Mouse (Mus musculus) cerebellum, postnatal 10 days (tissue): ENCODE measurements around the gene Hivep3.

Experiments
- DNase-seq, 2 experiments: peaks; one replicate each; pipeline ENCODE4 v3.0.0; 2021; ENCODE audit warnings: mixed read lengths in 2 of 2

Hivep3 gene

DNA sequence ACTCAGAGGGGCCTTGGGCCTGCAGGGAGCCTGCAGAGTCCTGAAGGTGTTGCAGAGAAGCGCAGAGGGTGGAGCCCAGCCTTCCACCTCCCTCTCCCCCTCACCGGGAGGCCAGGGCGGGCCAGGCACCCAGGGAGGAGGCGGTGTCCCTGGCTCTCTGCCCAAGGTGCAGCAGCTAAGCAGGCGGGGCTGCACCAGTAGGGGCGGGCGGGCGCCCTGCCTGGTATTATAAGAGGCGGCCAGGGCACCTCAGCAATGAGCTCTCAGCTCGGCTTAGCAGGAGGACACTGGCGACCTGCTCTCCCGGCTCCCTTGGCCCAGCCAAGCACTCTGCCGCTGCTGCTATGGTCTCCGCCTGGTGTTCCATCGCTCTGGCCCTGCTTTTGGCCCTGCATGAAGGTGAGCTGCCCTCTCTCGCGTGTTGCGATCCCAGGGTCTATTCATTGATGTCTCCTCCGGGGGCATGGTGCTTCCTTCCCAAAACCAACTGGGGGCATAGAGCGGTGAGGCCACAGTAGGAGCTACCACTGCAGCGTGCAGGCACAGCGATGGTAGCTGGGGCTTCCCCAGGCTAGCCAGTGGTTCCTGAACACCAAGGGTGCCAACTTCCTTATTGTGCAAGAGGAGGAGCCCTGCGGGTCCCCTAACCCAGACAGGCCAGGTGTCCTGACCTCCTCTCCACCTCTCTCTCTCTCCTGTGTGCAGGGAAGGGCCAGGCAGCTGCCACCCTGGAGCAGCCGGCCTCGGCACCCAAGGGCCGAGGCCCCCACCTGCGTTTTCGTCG lies 427.8 kb downstream of the Hivep3 start, which contains the start of gene Edn2:
Gene Edn2, plus strand, starts transcription at position 41 of the 784 bp plus-strand sequence.
- DNase-seq: peak in 1 of 2 experiments; percentile 56

DNA sequence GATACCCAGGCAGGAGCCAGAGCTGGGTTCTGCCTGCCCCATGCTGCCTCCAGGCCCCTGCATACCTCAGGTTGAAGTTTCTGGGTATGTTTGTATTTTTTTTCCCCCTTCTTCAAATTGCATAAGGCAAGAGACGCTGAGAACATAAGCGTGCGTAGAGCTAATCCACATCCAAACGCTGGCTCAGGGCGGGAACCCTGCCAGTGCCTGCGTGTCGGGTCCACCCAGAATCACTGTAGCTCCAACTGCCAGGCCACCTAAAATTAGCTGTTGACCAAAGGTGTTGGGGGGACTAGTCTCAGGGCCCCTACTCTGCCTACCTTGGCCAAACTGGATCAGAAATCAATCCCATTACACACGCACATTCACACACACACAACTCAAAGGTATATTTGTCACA lies 429.0 kb downstream of the Hivep3 start:
- DNase-seq: peak; percentile 52 to 62

DNA sequence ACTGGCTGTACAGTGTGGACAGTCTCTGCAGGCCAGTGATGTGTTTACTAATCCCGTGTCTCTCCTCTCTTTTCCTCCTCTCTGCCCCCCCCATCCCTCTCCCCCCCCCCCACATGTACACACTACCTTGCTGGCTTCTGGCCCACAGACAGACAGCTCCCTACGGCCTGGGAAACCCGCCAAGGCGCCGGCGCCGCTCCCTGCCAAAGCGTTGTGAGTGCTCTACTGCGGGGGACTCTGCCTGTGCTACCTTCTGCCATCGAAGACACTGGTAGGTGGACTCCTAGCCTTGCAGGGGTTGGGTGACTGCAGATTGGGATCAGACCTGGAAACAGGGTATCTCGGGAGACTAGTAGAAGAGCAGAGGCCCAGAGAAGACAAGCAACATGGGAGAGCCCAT lies 429.7 kb downstream of the Hivep3 start:
- peak; percentile 94 to 95 for DNase-seq

DNA sequence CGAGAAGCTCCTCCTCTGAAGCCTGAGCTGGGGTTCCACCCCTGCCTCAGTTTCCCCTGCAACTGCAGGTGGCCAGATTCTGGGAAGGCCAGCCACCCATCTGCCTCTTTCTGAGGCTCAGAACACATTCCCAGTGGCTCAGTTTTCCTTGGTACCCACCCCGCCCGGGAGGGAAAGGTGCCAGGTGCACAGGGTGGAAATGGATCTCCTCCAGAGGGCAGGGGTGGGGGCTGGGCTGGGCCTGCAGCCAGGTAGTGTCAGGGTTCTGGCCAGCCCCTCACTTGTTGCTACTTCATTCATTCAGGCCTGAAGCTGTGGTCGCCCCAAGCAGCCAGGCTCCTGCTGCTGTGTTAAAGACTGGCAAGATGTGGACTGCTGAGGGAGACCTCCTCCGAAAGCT lies 430.7 kb downstream of the Hivep3 start:
- peak; percentile 79 to 81 for DNase-seq

DNA sequence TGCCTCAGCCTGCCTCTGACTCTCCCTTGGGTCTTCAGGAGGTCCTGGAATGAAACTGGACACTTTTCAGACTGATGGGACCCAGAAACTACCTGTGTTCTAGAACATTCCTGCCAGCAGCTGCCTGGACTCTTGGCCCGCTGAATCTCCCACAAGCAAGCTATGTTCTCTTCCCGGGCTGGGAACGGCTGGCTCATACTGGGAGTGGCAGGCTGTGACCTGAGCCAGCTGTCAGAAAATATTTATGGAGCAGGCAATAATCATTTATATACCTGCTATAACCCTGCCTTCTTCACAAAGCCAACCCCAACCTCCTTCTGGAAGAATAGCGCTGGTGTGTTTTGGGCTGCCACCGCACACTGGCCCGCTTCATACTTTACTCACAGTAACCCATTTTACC lies 434.2 kb downstream of the Hivep3 start:
- no peak for DNase-seq

DNA sequence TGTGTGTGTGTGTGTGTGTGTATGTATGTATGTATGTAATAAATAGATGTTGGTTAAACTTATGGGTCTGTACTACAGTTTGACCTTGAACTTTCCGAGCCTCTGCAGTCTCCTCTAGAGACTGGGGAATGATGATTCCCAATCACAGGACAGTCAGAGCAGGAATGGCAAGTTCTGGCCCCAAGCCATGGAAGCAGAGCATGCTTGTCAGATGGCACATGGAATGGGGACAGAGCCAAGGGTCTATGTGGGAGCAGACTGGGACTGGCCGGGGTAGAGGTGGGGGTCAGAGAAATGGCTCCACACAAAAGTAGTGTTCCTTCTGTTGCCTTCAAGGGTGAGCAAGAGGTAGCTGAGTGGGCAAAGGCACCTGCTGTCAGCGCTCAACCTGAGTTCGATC lies 434.8 kb downstream of the Hivep3 start:
- DNase-seq: peak; percentile 89 to 90

DNA sequence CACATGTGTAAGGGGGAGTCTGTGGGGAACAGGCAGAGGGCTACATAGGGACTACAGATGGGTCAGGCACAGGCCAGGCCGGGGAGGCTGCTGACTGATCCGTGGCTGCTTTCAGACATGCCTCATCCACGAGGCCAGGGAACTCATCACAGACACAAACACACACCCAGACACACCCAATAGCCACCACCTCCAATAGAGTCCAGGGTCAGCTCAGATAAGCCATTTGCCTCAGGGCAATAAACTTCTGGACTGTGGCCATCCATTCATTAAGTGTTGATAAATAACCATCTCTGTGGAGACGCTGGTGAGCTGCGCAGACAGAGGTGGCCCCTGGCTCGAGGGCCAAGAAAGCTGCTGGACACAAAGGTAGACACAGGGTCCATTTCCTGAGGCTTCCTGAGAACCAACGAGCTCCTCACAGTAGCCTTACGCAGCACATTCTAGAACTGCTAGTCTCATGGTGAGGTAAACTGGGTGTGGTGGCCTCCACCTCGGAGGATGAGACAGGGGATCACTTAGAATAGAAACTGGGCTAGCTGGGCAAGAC lies 436.9 kb downstream of the Hivep3 start:
- DNase-seq: no peak

DNA sequence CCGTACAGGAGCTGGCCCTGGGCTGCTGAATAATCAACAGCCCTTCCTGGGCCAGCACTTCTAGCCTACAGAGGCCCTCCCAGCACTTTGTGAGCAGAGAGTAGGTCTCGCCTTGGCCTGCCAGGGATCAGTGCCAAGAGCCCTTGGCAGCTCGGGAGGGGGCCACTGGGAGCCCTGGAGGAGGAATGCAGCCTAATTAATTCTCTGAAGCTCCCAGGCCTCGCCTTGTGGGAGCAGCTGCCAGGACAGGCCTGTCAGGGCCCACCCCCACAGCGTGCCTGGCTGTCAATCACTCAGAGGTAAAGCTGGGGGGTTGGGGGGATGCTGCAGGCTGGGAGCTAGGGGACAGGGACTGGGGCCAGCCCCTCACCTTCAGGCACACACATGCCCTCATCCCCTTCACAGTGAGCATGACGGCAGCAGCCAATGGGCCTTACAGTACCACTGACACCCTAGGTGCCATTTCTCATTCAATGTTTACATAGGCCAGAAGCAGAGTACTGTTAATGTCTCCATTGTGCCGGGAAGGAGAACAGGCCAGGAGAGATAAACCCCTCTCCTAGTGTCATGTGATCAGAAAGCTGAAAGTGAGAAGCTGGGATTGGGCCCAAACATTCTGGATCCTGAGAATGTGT lies 438.6 kb downstream of the Hivep3 start:
- DNase-seq: peak; percentile 62 to 76

DNA sequence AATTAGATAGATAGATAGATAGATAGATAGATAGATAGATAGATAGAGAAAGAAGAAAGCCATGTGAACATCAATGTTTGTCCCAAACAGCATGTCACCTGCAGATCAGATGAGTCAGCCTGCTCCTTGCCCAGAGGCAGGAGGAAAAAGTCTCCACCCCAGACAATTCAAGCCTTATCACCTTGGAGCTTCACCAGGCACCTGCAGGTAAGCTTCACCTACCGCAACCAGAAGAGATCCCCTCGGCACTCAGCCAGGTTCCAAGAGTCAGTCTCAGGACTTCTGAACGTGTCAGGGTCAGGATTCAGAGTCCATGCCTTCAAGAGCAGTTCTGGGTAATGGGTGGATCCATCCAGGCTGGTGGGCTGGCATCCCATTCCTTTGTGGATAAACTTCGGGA lies 445.5 kb downstream of the Hivep3 start:
- DNase-seq: no peak

DNA sequence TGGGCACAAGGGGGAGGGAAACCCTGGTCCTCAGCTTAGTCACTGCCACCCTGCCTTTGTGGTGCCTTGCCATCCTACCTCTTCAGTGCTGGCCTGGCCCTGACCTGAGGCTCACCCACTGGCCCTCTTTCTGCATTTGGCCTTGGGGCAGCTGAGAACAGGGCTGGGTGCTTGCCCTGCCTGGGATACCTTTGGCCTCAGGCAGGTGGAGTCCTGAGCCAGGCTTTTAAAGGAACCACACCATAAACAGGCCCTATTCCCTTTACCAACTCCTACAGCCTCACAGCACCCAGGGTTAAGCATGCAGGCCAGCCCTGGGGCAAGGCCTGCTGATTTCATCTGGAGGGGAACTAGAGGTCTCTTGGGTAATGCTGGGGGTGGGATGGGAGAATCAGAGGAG lies 447.0 kb downstream of the Hivep3 start:
- no peak for DNase-seq

DNA sequence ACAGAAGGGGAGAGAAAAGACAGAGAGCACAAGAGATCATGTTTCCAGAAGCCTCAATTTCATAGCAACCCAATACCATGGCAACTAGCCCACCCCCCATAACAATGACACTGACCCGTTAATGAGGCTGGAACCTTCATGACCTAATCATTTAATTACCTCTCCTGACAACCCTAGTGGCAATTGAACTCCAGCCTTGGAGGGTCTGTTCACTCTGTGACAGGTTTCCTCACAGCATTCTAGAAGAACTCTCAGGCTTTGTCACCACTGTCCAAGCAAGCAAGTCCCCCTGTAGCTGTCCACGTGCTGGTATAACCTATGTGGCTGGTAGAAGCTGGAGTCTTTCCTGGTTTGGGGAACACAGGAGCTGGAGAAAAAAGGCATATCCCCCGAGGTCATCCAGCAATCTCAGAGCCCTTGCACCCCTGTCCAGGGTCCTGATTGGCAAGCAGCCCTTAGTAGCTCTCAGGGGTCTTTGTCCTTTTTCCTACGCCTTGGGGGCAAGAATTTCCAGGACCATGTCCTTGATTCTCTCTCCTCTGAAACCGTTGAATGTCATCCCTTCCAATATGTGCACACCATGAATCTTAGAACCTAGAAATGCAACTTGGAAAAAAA lies 450.9 kb downstream of the Hivep3 start:
- no peak for DNase-seq

DNA sequence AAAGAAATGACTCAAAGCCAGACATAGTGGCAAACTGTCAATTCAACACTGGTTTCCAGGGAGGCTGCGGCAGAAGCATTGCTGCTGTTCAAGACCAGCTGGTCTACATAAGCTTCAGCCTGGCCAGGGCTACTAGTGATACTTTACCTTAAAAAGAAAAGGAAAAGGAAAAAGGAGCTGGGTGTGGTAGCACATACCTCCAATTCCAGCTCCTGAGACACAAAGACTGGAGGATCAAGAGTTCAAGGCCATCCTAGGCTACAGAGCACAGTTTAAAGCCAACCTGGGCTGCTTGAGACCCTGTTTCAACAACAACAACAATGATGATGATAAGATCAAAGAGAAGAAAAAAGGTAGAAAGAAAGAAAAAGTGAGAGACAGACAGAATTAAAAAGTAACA lies 452.9 kb downstream of the Hivep3 start:
- DNase-seq: no peak

DNA sequence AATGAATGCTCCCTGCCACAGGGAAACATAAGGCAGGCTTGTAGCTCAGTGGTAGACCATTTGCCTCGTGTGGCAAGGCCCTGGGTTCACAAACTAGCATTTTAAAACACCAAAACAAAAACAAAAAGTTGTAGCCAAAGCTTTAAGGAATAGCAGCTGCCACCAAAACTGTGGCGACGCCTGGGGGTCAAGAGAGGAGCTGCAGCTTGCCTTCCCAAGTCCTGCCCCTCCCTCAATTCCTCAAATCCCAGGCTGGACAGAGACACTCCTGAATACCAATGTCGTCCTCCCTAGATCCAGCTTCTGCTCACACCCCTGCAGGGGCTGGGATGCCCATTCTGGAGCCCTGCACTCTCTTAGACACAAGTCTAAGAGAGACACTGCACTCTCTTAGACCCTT lies 453.4 kb downstream of the Hivep3 start:
- DNase-seq: peak; percentile 66 to 72
